Mouse (Mus musculus) cortical plate, adult 2 months (tissue): ENCODE measurements around the gene Dock10. TPM values are rescaled to one million over a fixed set of nuclear protein-coding genes. Genes with fewer than 3 reads are reported as not detected.

ENCODE experiments used
- H3K27ac ChIP-seq: fragments of 200-500 bp; 2 replicates; pipeline ENCODE4 v1.5.1; 2012; ENCODE audit warnings: low read length, control low read depth, inconsistent platforms; ENCODE audit not compliant: insufficient read depth
- H3K4me1 ChIP-seq: fragments of 200-500 bp; 2 replicates; pipeline ENCODE4 v1.6.1; 2011; ENCODE audit warnings: low read length; ENCODE audit not compliant: control insufficient read depth, insufficient read depth
- H3K4me3 ChIP-seq: fragments of 200-500 bp; 2 replicates; pipeline ENCODE4 v1.5.1; 2011; ENCODE audit warnings: mild to moderate bottlenecking, low read length, control low read depth; ENCODE audit not compliant: insufficient read depth
- CTCF ChIP-seq: fragments of 200-500 bp; IDR thresholded peaks from 2 replicates; pipeline ENCODE4 v1.5.1; 2011; ENCODE audit warnings: mild to moderate bottlenecking, control low read depth, low read length; ENCODE audit not compliant: insufficient read depth; ENCODE audit errors: extremely low read depth
- POLR2A ChIP-seq: fragments of 200-500 bp; IDR thresholded peaks from 2 replicates; pipeline ENCODE4 v1.6.1; 2011; ENCODE audit warnings: mild to moderate bottlenecking, low read length, control low read depth; ENCODE audit not compliant: insufficient read depth; ENCODE audit errors: extremely low read depth
- polyA plus RNA-seq: library from polyadenylated mRNA; depleted of rRNA; stranded (reverse); fragments of >200 nt; gene quantifications from 2 replicates; pipeline ENCODE4 v1.2.3, GENCODE M21; 2012

Dock10 gene
- polyA plus RNA-seq, 1 experiment: 23.3 TPM

DNA sequence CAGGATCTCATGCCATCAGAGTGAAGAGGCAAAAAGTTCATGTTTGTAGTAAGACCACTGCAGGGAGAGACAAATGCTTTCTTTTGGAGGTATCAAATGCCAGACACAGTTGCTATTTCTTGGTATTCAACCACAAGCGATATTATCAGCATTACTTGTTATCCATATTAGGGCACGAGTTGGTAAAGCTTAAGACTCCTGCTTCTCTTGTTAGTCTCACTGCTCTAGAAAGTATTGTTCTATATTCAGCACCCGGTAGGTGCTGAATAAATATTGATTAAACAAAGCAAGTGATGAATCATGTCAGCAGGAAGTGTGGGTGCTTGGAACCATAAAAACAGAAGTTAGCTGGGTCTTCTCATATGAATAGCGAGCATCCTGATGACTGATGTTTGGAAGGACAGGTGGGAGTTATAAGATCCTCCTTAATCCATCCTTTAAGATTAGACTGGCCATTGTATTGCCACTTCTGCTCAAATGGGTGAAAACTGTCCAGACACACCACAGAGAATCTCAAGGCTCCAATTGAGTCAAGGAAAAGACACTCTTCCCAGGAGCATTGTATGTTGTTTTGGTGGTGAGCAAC lies 114.4 kb downstream of the Dock10 start:
- Histone ChIP-seq H3K27ac (no peak overlapping the region), H3K4me3 (no peak overlapping the region), H3K4me1 (no peaks in the 10 kb centered on the region; the same call in 1 of the 2 replicates)
- TF ChIP-seq CTCF (no peak), POLR2A (no peak)

GRCm38 (mm10) chr1:80641832-80642231 lies 116.5 kb downstream of the Dock10 start:
- H3K4me3 ChIP-seq: no peak overlapping the region
- H3K4me1 ChIP-seq: no peaks in the 10 kb centered on the region; the same call in 1 of the 2 replicates
- TF ChIP-seq POLR2A (no peak), CTCF (no peak)
- H3K27ac ChIP-seq: no peak overlapping the region

- H3K4me3 ChIP-seq: no peak overlapping the region
- no peak overlapping the region for H3K27ac ChIP-seq
Observed at GRCm38 (mm10) chr1:80641288-80641687, 117.0 kb downstream of the Dock10 start.

DNA sequence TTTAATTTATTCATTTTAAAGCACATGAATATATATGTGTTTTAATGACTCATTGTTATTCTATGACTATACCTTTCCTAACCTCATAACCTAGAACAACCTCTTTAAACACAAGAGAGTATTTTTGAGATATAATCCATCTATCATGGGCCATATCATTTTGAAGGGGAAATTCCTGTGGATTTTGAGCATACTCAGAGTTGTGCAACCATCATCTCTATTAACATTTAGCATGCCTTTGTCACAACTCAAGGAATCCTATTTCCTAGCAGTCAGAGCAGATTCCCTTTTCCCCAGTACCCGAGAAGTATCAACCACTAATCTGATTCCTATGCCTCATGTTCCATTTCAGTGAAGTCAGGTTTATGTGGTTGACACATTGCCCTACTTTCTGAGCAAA lies 118.8 kb downstream of the Dock10 start:
- Histone ChIP-seq H3K27ac (no peak overlapping the region), H3K4me1 (no peaks in the 10 kb centered on the region; the same call in 1 of the 2 replicates), H3K4me3 (no peak overlapping the region)
- no peak for TF ChIP-seq POLR2A
- TF ChIP-seq CTCF: no peak

More at GRCm38 (mm10) chr1:80641288-80641687, 117.0 kb downstream of the Dock10 start:
- no peaks in the 10 kb centered on the region; the same call in 1 of the 2 replicates for H3K4me1 ChIP-seq
- TF ChIP-seq POLR2A: no peak
- no peak for TF ChIP-seq CTCF

DNA sequence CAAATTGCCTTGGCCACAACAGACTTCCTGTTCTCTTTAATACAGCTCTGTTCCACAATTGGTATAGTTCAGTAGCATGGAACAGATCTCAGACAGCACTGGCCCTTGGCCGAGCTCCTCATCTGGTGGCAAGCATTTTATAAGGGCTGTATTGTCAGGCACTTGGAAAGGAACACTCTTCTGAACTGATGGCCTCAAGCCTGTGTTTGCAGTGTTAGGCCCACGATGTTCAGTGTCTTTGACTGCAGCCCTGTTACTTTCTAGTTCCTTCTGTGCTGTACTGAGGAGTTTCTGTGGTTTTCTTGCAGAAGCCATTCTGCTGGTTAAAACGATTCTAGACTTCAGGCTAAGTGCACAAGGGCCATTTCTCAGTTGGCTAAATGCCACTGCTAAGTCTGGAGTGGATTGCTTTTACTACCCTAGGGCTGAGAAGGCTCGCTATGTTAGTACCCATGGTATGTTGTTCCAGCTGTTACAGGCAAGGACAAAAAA lies 121.1 kb downstream of the Dock10 start:
- H3K4me1 ChIP-seq: no peaks in the 10 kb centered on the region; the same call in 1 of the 2 replicates
- H3K27ac ChIP-seq: no peak overlapping the region
- no peak for TF ChIP-seq POLR2A
- TF ChIP-seq CTCF: no peak
- H3K4me3 ChIP-seq: no peak overlapping the region

- Histone ChIP-seq H3K4me1 (peaks cover under 1% of the 10 kb centered on the region; the same call in 1 of the 2 replicates), H3K27ac (no peak overlapping the region)
- no peak for TF ChIP-seq CTCF
- TF ChIP-seq POLR2A: no peak
Observed at GRCm38 (mm10) chr1:80635825-80636224, 122.5 kb downstream of the Dock10 start.

DNA sequence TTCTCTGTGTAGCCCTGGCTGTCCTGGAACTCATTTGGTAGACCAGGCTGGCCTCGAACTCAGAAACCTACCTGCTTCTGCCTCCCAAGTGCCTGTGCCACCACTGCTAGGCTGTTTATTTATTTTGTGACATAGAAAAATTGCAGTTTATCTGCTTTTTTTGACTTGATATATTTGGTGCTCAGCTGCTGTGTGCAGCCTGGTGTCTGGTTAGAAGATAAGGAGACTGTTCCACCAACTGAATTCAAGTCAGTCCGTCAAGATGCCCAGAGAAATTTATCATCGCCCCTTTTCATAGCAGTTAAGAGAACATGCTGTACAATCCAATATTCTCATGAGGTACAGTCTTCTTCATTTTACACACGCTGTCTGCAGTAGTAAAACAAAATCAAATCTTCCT lies 124.8 kb downstream of the Dock10 start:
- no peak overlapping the region for H3K27ac ChIP-seq

More at GRCm38 (mm10) chr1:80635825-80636224, 122.5 kb downstream of the Dock10 start:
- no peak overlapping the region for H3K4me3 ChIP-seq

DNA sequence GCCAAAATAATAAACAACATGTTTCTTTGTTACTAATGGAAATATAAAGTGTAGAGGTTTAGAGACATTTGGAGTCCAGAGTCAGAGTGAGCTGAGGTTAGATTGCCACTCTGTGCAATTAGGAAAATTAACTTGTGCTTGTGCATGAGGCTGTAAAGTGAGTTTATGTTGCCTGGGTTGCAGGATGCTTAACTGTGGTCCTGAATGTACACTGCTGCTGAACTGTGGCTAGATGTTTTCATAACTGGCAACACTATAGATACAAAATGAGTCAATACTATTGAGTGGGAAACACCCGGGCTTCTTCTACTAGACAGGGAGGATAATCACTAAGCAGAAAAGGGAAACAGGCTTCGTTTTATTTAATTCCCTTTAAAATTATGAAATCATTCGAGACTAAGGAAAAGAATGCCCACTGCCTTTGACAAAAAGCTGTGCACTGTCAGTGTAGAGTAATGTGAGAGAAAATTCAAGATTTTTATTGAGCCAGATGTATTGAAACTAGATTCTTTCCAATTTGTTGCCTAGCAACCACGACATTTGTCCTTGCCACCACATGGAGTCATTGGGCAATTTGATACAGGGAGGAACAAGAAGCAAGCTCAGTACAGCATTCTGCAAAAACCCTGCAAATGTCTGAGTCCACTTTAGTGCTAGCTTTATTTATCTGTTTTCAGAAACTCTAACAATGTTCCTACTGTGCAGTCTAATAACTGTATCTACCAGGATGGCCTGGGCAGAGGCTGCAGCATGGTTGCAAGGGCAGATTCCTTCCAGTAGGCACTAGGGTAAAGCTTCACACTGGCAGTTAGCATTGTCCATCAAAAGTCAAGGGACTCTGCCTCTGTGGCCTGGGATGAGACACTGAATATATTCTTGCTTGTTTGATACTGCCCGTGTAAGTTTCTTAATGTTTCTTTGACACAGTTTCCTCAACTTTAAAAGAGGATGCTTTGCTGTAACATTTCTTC lies 127.9 kb downstream of the Dock10 start:
- peaks cover 2% of the 10 kb centered on the region; the same call in 1 of the 2 replicates for H3K4me1 ChIP-seq
- no peak overlapping the region for H3K27ac ChIP-seq
- H3K4me3 ChIP-seq: no peak overlapping the region
- TF ChIP-seq CTCF (no peak), POLR2A (no peak)

More for the DNA sequence above, 124.8 kb downstream of the Dock10 start:
- Histone ChIP-seq H3K4me1 (peaks cover 2% of the 10 kb centered on the region; the same call in 1 of the 2 replicates), H3K4me3 (no peak overlapping the region)
- no peak for TF ChIP-seq CTCF
- no peak for TF ChIP-seq POLR2A

DNA sequence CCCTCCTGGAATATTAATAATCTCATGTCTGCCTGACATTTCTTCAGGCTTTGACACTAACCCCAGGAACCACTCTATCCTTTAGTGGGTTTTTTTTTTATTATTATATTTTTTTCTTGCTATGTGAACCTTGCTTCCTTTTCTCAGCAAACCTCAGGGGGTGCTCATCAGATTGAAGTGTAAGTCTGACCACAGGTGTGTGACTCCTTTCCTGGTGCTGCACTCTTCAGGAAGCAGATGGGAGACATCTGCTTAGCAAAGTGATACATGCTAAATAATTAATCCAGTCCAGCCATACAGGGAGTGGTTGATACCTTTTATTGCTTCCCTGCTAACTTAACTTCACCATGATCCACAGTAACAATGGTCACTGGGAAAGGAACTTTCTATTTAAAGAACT lies 130.3 kb downstream of the Dock10 start:
- Histone ChIP-seq H3K4me3 (no peak overlapping the region), H3K4me1 (peaks cover 2% of the 10 kb centered on the region; the same call in 1 of the 2 replicates), H3K27ac (no peak overlapping the region)
- TF ChIP-seq POLR2A (no peak), CTCF (no peak)
